Mouse (Mus musculus): ENCODE measurements around the gene Foxp1. TPM values are rescaled to one million over a fixed set of nuclear protein-coding genes. Genes with fewer than 3 reads are reported as not detected.

Foxp1 gene
- polyA plus RNA-seq, 1 experiment from 2014 or later, result 65.4 TPM

DNA sequence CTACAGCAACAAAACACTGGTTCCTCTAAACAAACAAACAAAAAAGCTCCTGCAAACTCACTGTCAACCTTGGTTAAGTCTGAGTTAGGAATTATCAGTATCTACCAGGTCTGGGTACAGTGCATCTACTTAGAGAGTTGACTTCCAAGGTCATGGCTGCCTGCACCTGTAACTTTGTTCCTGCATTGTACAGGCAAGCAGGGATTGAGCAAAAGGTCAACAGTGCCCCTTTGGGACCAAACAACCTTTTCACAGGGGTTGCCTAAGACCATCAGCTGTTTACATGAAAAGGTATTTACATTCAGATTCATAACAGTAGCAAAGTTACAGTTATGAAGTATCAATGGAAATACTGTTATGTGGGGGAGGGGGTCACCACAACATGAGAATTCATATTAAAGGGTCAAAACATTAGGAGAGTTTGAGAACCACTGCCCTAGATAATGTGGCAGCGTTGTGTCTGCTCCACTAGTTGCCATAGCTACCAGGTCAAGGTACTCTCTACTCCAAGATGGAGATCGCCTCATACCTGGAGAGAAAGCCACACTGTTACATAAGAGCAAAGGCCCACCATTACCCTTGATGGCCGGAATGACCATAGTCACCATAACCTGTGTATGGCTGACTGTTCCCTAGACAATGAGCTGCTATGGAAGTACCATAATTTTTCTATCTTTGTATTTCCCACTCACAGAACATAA lies 21.8 kb downstream of the Foxp1 start:
- no peak overlapping the region for H3K27ac ChIP-seq (replicated peaks; ENCODE audit: low read depth, low read length)
- H3K4me3 ChIP-seq (ENCODE audit: low read depth, low read length), result no peak overlapping the region
- DNase-seq (ENCODE audit: low spot score) (no peak), ATAC-seq (ENCODE audit: insufficient number of reproducible peaks, low FRiP score, low TSS enrichment, low read depth) (no peak)
- H3K4me2 ChIP-seq (ENCODE audit: low read depth, severe bottlenecking), result no peak overlapping the region
- H3K4me1 ChIP-seq (ENCODE audit: control insufficient read depth, insufficient read depth, low read length), result no peaks in the 10 kb centered on the region; the same call in 1 of the 2 replicates
- no peaks in the 10 kb centered on the region for H3K9me3 ChIP-seq (ENCODE audit: control insufficient read depth, low read length)
- no peaks in the 10 kb centered on the region for H3K36me3 ChIP-seq (ENCODE audit: control insufficient read depth, insufficient read depth, low read length)
- WGBS, result 90% methylated on average over 3 of the region's 3 CpGs
- H3K9ac ChIP-seq (ENCODE audit: low read length), result no peak overlapping the region
- H3K27me3 ChIP-seq (ENCODE audit: control insufficient read depth, insufficient read depth, low read length), result no peaks in the 10 kb centered on the region

DNA sequence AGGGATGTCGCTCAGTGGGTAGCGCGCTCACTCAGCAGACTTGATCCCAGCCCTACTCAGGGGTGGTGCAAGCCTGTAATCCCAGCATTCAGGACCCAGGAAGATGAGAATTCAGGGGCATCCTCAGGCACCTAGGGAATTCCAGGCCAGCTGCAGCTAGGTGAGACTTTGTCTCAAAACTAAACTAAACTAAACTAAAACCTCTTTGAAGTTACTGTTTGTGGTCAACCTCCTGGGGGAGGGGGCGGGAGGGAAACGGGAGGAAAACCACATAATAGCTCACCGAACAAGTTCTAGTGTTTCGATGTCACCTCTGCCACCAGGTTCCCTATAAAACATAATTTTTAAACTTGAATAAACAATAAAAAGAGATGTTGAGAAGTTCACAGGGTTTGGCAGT lies 24.4 kb downstream of the Foxp1 start:
- WGBS, result 76% methylated on average over 7 of the region's 7 CpGs
- no peaks in the 10 kb centered on the region for H3K9me3 ChIP-seq (ENCODE audit: control insufficient read depth, low read length)
- no peak overlapping the region for H3K4me3 ChIP-seq (ENCODE audit: low read depth, low read length)
- H3K36me3 ChIP-seq (ENCODE audit: control insufficient read depth, insufficient read depth, low read length), result no peaks in the 10 kb centered on the region
- H3K4me1 ChIP-seq (ENCODE audit: control insufficient read depth, insufficient read depth, low read length), result no peaks in the 10 kb centered on the region; the same call in 1 of the 2 replicates
- no peak for DNase-seq (ENCODE audit: low spot score)
- H3K27ac ChIP-seq (replicated peaks; ENCODE audit: low read depth, low read length), result no peak overlapping the region
- no peak overlapping the region for H3K9ac ChIP-seq (ENCODE audit: low read length)
- H3K27me3 ChIP-seq (ENCODE audit: control insufficient read depth, insufficient read depth, low read length), result no peaks in the 10 kb centered on the region
- no peak overlapping the region for H3K4me2 ChIP-seq (ENCODE audit: low read depth, severe bottlenecking)
- ATAC-seq (ENCODE audit: insufficient number of reproducible peaks, low FRiP score, low TSS enrichment, low read depth), result no peak

DNA sequence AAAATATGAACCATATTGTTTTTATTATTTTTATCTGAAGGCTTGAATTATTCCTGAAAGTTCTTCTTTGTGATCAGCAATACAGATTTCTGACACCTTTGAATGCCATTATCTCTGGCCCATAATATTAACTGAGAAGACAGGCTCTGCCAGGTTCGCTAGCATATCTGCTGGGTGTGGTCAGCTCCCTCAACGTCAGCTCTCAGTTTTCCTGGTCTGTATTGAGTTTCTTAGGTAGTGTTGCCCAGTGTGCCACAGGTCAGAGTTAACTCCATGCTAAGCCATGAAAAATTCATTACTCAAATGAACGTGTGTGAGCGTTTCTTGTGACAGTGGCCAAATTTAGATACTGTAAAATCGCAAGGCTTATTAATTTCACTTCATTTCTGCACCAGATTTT lies 26.4 kb downstream of the Foxp1 start:
- Histone ChIP-seq H3K4me1 (ENCODE audit: control insufficient read depth, insufficient read depth, low read length) (peaks cover 4% of the 10 kb centered on the region; the same call in 1 of the 2 replicates), H3K9me3 (ENCODE audit: control insufficient read depth, low read length) (no peaks in the 10 kb centered on the region), H3K27me3 (ENCODE audit: control insufficient read depth, insufficient read depth, low read length) (no peaks in the 10 kb centered on the region), H3K9ac (ENCODE audit: low read length) (no peak overlapping the region), H3K4me3 (ENCODE audit: low read depth, low read length) (no peak overlapping the region), H3K4me2 (ENCODE audit: low read depth, severe bottlenecking) (no peak overlapping the region), H3K27ac (replicated peaks; ENCODE audit: low read depth, low read length) (no peak overlapping the region), H3K36me3 (ENCODE audit: control insufficient read depth, insufficient read depth, low read length) (no peaks in the 10 kb centered on the region)
- DNase-seq (ENCODE audit: low spot score) (no peak), ATAC-seq (ENCODE audit: insufficient number of reproducible peaks, low FRiP score, low TSS enrichment, low read depth) (no peak)
- 73% methylated on average over 5 of the region's 5 CpGs for WGBS

DNA sequence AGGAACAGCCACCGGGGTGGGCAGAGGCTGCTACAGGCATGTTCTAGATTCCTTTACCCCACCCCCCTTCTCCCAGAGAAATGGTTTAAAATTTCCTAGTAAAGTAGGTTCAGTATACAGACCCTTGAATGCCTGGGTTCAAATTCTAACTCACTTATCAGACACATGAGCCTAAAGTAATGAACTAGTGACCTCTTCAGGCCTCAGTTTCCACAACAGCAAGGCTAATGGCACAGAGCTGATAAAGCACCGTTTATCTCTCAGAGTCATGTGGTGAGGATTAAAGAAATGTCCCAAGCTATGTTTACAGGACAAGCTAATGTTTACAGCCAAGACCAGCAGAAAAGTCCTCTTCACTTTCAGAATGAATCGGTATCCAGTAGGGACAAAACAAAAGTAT lies 29.6 kb downstream of the Foxp1 start:
- Histone ChIP-seq H3K27me3 (ENCODE audit: control insufficient read depth, insufficient read depth, low read length) (no peaks in the 10 kb centered on the region), H3K9me3 (ENCODE audit: control insufficient read depth, low read length) (no peaks in the 10 kb centered on the region), H3K4me2 (ENCODE audit: low read depth, severe bottlenecking) (no peak overlapping the region), H3K4me1 (ENCODE audit: control insufficient read depth, insufficient read depth, low read length) (peaks cover 4% of the 10 kb centered on the region), H3K9ac (ENCODE audit: low read length) (no peak overlapping the region), H3K4me3 (ENCODE audit: low read depth, low read length) (no peak overlapping the region), H3K36me3 (ENCODE audit: control insufficient read depth, insufficient read depth, low read length) (no peaks in the 10 kb centered on the region), H3K27ac (replicated peaks; ENCODE audit: low read depth, low read length) (no peak overlapping the region)
- WGBS, result 41% methylated on average over 3 of the region's 3 CpGs
- ATAC-seq (ENCODE audit: insufficient number of reproducible peaks, low FRiP score, low TSS enrichment, low read depth) (no peak), DNase-seq (ENCODE audit: low spot score) (no peak)

DNA sequence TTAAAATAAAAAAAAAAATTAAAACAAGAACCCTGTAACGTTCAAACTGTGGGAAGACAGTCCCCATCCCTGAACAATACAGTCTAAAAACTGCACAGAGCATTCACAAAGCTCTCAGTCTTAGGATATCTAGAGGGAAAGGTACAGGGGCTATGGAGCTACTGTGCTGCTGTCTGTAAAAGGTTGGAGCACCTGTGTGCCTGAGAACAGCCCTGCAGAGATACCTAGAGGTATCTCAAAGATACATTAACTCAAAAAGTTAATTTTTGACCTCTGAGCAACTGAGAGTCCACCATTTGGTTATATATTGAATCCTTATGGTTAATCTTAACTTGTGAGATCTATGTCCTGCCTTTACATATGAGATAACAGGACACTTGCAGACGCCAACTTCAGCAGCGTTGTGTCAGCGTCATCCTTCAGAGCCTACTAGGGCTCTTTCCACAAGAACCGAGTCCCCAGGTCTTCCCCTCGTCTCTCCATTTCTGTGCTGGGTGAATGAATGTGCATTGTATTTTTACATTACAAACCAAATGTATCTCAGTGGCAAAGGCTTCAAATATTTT lies 30.5 kb downstream of the Foxp1 start:
- Histone ChIP-seq H3K27me3 (ENCODE audit: control insufficient read depth, insufficient read depth, low read length) (no peaks in the 10 kb centered on the region), H3K4me1 (ENCODE audit: control insufficient read depth, insufficient read depth, low read length) (peaks cover 4% of the 10 kb centered on the region), H3K9ac (ENCODE audit: low read length) (no peak overlapping the region), H3K27ac (replicated peaks; ENCODE audit: low read depth, low read length) (no peak overlapping the region), H3K36me3 (ENCODE audit: control insufficient read depth, insufficient read depth, low read length) (no peaks in the 10 kb centered on the region), H3K4me3 (ENCODE audit: low read depth, low read length) (no peak overlapping the region), H3K9me3 (ENCODE audit: control insufficient read depth, low read length) (no peaks in the 10 kb centered on the region), H3K4me2 (ENCODE audit: low read depth, severe bottlenecking) (no peak overlapping the region)
- WGBS, result 84% methylated on average over 6 of the region's 6 CpGs
- no peak for ATAC-seq (ENCODE audit: insufficient number of reproducible peaks, low FRiP score, low TSS enrichment, low read depth)
- no peak for DNase-seq (ENCODE audit: low spot score)

DNA sequence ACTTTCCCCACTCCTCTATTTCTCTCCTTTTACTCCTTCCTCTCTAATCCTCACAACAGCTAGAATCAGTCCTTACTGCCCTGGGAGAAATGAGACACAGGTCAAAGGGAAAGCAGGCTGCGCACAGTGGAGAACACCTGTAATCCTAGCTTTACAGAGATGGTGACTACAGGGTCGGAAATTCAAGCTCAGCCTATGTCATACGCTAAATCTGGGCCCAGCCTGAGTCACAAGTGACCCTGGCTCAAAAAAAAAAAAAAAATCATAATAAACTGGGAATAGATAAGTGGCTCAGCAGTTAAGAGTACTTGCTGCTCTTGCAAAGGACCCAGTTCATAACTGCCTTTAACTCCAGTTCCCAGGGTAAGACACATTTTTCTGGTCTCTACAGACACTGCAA lies 31.4 kb downstream of the Foxp1 start:
- Histone ChIP-seq H3K4me1 (ENCODE audit: control insufficient read depth, insufficient read depth, low read length) (peaks cover 4% of the 10 kb centered on the region), H3K27me3 (ENCODE audit: control insufficient read depth, insufficient read depth, low read length) (no peaks in the 10 kb centered on the region), H3K36me3 (ENCODE audit: control insufficient read depth, insufficient read depth, low read length) (no peaks in the 10 kb centered on the region), H3K9ac (ENCODE audit: low read length) (no peak overlapping the region), H3K4me2 (ENCODE audit: low read depth, severe bottlenecking) (no peak overlapping the region), H3K4me3 (ENCODE audit: low read depth, low read length) (no peak overlapping the region), H3K9me3 (ENCODE audit: control insufficient read depth, low read length) (no peaks in the 10 kb centered on the region), H3K27ac (replicated peaks; ENCODE audit: low read depth, low read length) (no peak overlapping the region)
- DNase-seq (ENCODE audit: low spot score) (no peak), ATAC-seq (ENCODE audit: insufficient number of reproducible peaks, low FRiP score, low TSS enrichment, low read depth) (no peak)
- 77% methylated on average over 3 of the region's 3 CpGs for WGBS

DNA sequence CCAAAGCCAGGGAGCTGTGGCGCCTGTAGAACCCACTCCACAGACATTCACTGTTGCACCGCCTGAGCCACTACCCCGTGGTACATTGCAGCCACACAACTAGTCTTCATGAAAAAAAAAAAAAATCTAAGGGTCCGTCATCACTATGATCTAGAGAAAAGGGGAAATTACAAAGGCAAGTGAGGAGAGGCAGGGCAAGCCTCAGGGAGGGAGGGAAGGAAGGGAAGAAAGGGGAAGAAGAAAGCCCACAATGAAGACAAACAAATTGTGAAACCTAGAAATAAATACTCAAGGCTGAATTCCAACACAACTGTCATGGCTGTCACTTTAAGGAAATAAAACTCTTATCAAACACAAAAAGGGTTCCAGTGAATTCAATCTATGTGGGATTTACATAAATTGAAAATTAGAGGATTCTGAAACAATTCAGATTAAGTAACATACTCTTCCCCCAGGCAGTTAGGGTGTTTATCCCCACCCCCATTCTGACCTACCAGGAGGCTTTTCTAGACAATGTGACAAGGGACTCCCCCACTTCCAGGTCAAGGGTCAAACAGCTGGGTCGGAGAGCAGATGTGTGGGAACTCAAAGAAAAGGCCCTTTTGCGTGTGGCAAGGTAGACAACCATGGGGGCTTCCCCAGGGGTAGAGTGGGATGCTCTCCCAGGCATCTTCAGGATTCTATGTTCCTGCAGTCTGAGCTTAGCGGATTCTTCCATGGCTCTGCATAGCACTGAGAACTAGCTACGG lies 32.4 kb downstream of the Foxp1 start:
- no peak overlapping the region for H3K27ac ChIP-seq (replicated peaks; ENCODE audit: low read depth, low read length)
- 78% methylated on average over 8 of the region's 8 CpGs for WGBS
- no peak overlapping the region for H3K4me3 ChIP-seq (ENCODE audit: low read depth, low read length)
- peaks cover 12% of the 10 kb centered on the region for H3K4me1 ChIP-seq (ENCODE audit: control insufficient read depth, insufficient read depth, low read length)
- ATAC-seq (ENCODE audit: insufficient number of reproducible peaks, low FRiP score, low TSS enrichment, low read depth) (no peak), DNase-seq (ENCODE audit: low spot score) (no peak)
- no peak overlapping the region for H3K9ac ChIP-seq (ENCODE audit: low read length)
- H3K4me2 ChIP-seq (ENCODE audit: low read depth, severe bottlenecking), result no peak overlapping the region
- H3K36me3 ChIP-seq (ENCODE audit: control insufficient read depth, insufficient read depth, low read length), result no peaks in the 10 kb centered on the region
- no peaks in the 10 kb centered on the region for H3K27me3 ChIP-seq (ENCODE audit: control insufficient read depth, insufficient read depth, low read length)
- no peaks in the 10 kb centered on the region for H3K9me3 ChIP-seq (ENCODE audit: control insufficient read depth, low read length)

DNA sequence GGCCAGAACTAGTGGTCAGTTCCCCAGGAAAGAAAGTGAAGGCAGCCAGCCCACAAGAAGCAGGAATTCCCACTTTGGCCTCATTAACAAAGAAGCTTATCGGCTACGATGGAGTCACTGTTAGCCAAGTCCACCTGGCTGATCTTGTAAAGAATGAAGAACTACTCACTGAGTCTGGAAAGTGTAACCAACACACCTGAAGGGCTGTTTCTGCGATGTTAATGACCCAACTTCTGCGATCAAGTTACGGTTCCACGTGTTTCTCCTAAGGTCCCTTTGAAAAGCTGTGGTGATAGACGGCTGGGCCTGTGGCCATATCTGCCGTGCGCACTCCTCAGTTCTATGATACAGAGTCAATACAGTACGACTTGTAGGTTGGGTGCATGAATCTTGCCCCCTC lies 33.1 kb downstream of the Foxp1 start:
- no peak overlapping the region for H3K4me3 ChIP-seq (ENCODE audit: low read depth, low read length)
- peaks cover 16% of the 10 kb centered on the region for H3K4me1 ChIP-seq (ENCODE audit: control insufficient read depth, insufficient read depth, low read length)
- no peak overlapping the region for H3K9ac ChIP-seq (ENCODE audit: low read length)
- no peaks in the 10 kb centered on the region for H3K36me3 ChIP-seq (ENCODE audit: control insufficient read depth, insufficient read depth, low read length)
- ATAC-seq (ENCODE audit: insufficient number of reproducible peaks, low FRiP score, low TSS enrichment, low read depth) (no peak), DNase-seq (ENCODE audit: low spot score) (no peak)
- WGBS, result 54% methylated on average over 10 of the region's 10 CpGs
- no peak overlapping the region for H3K4me2 ChIP-seq (ENCODE audit: low read depth, severe bottlenecking)
- no peaks in the 10 kb centered on the region for H3K27me3 ChIP-seq (ENCODE audit: control insufficient read depth, insufficient read depth, low read length)
- no peak overlapping the region for H3K27ac ChIP-seq (replicated peaks; ENCODE audit: low read depth, low read length)
- no peaks in the 10 kb centered on the region for H3K9me3 ChIP-seq (ENCODE audit: control insufficient read depth, low read length)

All from limb, embryonic 11.5 days (tissue).